Mouse (Mus musculus) gastrocnemius, adult 18-20 months (tissue): ENCODE results near the gene Cav2. TPM values are rescaled to one million over a fixed set of nuclear protein-coding genes. Genes with fewer than 3 reads are reported as not detected.

ENCODE experiments used
- DNase-seq: peaks from one replicate; pipeline ENCODE4 v3.0.0; 2021; ENCODE audit warnings: low spot score
- total RNA-seq, 2 experiments: library from RNA; stranded (reverse); gene quantifications; 2 replicates each; pipeline ENCODE4 v1.2.3; 2021

The Cav2 gene
- total RNA-seq, 2 experiments from 2014 or later = 13.7 to 22.1 TPM

DNA sequence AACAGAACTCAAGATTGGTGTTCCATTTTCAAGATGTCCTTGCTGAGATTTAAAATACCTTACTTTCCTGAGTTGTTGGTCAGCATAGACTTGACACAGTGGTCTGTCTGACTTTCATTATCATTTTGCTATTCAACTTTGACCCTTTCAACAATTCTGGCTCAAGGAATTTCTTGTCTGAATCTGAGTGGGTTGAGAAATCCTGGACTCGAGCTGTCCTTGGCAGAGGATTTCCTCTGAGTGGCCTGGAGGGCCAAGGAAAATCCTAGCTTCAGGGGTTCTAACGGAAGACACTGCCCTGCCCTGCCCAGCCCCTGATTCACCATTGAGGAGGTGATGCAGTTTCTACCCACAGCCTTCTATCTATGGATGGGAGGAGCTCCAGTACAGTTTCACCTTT is 27.7 kb downstream of the Cav2 start:
- peak; percentile 36 for DNase-seq

DNA sequence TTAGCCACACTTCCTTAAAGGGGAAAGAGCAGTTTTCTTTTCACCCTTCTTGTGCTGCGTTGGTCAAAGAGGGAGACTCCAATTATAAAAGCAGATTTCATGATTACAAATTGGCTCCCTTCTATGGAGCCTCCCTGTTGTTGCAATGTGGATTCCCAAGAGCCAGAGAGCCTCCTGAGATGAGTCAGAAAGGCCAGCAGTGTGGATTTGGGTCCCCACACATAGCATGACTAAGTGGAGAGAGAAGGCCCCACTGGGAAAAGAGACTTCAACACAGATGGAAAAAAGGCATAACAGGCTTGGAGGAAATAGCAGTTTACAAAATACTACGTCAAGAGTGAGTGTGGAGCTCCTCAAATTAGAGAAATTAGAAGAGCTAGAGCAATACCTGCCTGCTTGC is 28.3 kb downstream of the Cav2 start:
- peak; percentile 53 for DNase-seq

DNA sequence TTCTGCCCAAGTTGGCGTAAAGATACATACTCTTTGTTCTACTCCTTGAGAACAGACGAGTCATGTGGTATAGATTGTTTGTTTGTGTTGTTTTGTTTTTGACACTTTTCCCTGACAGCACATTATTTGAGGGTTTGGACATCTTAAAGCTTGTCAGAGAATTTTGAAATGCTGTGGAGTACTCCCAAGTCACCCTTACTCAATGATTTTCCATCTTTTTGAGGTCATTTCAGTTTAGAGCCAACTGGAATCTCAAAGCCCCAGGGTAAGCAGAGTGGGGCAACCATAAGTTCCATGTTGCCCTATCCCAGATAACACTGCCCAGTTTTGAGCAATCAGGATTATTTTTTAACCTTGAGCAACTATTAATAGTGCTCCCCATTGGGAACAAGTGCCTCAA is 33.3 kb downstream of the Cav2 start:
- no peak for DNase-seq

DNA sequence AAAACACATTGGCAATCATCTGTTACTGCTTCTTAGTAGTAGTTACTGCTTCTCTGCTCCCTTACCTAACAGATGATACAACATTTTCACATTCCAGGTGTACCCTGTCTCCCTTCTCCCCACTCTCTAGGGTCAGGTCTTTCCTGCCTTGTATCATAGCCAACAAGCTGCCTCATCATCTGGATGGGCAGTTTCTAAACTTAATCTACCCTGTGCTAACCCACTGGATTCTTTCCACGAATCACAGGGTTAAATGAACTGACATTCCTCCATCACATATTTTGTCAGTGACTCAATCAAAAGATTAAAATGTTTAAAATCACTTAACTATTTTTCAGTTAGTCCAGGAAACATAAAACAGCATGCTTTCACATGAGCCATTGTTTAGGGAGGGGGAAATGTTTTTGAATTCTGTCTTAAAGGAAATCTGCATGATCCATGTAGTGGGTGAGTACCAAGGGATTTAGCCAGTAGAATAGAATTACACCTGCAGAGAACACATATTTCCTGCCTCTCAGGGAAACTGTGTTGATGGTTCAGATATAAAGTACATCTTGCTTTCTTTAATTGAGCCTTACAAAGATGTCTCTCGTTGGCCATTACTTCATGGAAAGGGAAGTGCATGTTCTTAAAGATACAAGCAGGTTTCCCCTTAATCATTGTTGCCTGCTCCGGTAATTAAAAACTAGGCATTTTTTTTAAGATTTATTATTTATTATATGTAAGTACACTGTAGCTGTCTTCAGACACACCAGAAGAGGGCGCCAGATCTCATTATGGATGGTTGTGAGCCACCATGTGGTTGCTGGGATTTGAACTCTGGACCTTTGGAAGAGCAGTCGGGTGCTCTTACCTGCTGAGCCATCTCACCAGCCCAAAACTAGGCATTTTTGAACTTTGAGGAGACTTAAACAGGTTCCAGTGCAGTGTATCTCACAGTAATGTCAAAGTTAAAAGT is 34.0 kb downstream of the Cav2 start:
- no peak for DNase-seq

DNA sequence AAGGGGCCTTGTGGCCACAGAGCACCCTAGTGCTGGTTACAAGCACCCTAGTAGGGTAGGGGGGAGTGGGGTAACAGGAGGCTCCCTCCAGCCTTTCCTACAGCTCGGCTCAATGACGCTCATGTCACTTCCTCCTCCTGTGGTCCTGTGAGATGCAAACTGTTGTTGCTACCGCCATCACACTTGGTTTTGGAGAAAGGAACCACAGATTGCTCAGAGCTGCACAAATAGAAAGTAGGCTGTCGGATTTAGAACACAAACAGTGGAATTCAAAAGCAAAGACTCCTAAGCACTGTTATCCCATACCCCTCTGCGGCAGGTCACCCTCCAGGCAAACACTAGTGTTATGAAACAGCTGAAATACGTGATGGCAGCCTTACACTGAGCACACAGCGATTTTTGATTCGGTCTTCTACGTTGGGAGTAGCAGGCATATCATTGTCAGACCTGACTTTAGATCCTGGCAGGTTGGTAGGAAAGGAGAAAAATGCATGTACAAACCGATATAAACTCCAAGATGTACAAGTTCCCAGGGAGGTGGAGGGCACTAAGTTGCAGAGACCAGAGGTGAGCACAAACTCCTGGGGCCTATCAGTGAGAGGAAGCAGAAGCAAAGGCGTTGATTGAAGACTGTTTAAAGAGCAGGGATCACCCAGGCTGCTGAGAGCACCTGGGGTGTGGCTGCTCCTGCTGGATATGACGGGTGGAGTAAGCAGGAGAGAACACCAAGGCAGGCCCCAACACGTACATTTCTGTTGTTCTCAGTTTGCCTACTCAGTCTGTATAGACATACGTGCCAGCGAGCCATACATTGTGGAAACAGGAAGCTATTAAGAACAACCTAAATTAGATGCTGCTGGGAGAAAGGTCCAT is 35.5 kb downstream of the Cav2 start:
- no peak for DNase-seq

DNA sequence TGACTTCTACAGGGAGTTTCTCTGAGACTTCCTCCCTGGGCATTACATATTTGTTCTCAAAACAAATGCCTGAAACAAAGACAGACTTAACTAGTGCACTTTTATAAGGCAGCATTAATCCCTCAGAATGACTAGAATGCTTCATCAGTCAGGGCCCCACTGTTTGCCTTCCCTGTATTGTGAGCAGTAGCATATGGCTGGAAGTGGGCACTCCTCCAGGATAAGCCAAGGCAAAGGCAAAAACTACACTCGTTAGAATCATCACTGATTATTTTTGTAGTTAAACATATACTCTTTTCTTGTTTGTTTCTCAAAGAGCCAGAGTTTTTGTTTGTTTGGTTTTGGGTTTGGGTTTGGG is 36.2 kb downstream of the Cav2 start:
- DNase-seq = no peak

DNA sequence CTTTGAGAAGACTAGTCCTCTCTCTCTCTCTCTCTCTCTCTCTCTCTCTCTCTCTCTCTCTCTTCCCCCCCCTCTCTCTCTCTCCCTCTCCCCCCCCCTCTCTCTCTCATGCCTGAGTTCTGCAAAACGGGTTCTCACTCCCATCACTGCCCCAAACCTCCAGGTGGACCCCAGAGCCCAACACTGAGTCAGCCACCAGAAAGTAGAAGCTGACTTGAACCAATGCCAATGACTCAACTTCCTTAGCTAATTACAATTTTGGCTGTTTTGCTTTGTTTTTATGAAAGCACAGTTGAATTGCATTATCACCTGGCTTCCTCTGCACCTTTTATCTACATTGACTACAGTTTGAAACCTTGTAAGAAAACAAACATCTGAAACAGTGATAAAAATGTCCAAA is 37.0 kb downstream of the Cav2 start:
- peak; percentile 21 for DNase-seq

DNA sequence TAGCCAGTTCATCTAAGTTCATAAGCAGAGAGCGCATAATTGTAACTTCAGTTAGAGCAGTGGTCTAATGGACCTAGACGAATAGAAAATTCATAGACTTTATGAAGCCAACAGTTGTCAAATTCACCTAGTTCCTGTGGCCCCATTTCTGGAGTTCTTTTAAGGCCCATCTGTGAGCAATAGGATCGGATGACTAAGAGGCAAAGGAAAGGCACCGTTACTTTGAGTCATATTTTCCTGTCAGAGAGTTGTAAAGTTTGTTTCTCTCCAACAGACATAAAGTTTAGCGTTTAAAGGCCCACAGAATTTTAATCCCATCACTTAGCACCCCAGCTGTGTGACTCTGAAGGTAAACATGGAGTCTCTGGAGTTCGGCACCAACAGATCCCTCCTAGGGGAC is 41.0 kb downstream of the Cav2 start:
- no peak for DNase-seq

DNA sequence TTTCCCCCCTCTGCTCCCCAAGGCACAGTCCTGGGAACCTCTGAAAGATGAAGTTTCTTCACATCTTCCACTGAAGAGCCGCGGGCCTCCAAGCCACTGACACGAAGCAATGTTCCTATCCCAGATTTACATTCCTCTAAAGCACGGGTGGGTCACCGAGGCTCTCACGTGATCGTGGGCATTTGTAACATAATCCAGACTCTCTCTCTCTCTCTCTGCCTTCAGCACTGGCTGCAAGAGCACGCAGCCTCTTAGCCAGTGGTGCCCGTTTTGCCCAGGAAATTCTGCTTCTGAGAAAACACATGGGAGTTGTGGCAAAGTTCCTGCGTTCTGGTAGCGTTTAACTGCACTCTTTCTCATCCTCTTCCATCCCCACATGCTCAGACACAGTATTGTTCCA is 46.2 kb downstream of the Cav2 start:
- DNase-seq = no peak

DNA sequence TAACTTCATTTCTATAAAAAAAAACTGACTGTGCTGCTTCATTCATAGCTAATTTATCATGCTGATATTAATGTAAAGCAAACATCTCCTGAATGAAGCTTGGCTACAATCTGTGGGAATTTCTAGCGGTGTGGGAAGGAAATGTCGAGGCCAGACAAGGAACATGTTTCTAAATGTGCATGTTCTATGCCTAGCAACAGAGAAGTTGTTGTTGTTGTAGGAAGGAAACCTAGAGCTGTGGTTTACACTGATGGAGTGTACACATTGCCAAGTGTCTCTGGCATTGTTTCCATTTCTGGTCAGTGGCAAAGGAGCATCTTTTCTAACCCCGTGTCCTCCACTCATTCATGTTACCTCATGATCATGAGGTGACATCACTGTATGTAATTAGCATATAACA is 48.8 kb downstream of the Cav2 start:
- no peak for DNase-seq

DNA sequence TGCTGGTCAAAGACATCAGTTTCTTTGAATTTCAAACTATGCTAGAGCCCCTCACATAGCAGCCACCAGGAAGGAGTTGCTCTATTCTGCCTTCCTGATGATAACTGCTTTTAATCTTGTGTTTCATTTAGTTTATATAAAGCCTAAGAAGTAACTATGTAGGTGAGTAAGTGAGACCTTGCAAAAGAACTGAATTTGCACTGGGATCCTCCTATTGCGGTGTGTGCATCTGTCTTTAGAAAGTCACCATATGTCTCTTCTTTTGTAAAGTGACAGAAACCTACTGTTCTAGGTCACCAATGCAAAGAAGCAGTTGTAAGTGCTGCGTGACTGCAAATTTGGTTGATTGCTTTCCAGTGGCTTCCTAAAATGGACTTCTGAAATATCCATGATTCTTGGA is 56.7 kb downstream of the Cav2 start:
- no peak for DNase-seq

Other genes with a start within 250 kb of the Cav2 start
- 1 to 10 TPM; 1.1 to 2.1 TPM for gene Tes, start 216.0 kb upstream of the Cav2 start, total RNA-seq
- gene Cav1, start 25.1 kb downstream of the Cav2 start, total RNA-seq = 100 to 1,000 TPM; 102 to 138 TPM
- 10 to 100 TPM in 1 of 2 experiments, 1 to 10 TPM in 1; 9.9 to 10.3 TPM for gene Met, start 182.6 kb downstream of the Cav2 start, total RNA-seq